8 mouse cellular contexts compared by ENCODE assay signal in the genomic region with DNA sequence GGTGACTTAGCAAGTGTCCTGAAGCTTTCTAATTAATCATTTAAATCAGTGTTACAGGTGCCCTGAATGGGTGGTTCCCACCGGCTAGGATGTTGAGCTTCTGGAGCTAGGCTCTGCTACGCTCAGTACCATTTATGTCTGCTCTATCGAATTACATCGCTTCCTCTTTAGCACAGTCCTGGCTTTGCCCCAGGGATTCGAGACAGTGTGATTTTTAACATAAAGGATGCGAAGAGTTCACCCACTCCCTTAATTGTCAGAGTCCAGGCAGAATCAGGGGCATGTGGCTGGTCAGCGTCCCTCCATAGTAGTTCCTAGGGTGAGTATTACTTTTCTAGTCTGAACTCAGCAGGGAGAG. TPM values are rescaled to one million over a fixed set of nuclear protein-coding genes. Genes with fewer than 3 reads are reported as not detected.
DNase-seq lines count a peak whose midpoint lies in the region; ATAC-seq and TF ChIP-seq lines count a peak whose summit lies in the region.

No protein-coding gene starts in this region.

- H3K4me1 ChIP-seq in kidney, embryonic 16.5 days (ENCODE audit: insufficient read depth, low read length) = peaks cover 18% of the 10 kb centered on the region
- H3K4me1 ChIP-seq in forebrain, embryonic 10.5 days = peaks cover 41% of the 10 kb centered on the region
- H3K4me1 ChIP-seq in intestine, postnatal 0 days (replicated peaks; ENCODE audit: control insufficient read depth, insufficient read depth, low read length) = no peaks in the 10 kb centered on the region

- no peak overlapping the region for H3K27ac ChIP-seq in kidney, embryonic 16.5 days (ENCODE audit: low read length)
- peak overlapping the region; percentile 68; the same call in 1 of the 2 replicates for H3K27ac ChIP-seq in forebrain, embryonic 10.5 days
- no peak overlapping the region for H3K27ac ChIP-seq in intestine, postnatal 0 days (ENCODE audit: low read depth, low read length)

- H3K27me3 ChIP-seq in kidney, embryonic 16.5 days (ENCODE audit: insufficient read depth, low read length) = no peaks in the 10 kb centered on the region; the same call in 1 of the 2 replicates
- peaks cover 30% of the 10 kb centered on the region for H3K27me3 ChIP-seq in forebrain, embryonic 10.5 days (ENCODE audit: poor library complexity, severe bottlenecking)
- no peaks in the 10 kb centered on the region for H3K27me3 ChIP-seq in intestine, postnatal 0 days (replicated peaks; ENCODE audit: control insufficient read depth, insufficient read depth, low read length)

- peak; percentile 75 for ATAC-seq in kidney, embryonic 16.5 days (ENCODE audit: low FRiP score, low TSS enrichment)
- ATAC-seq in intestine, postnatal 0 days = no peak

- no peaks in the 10 kb centered on the region for H3K9me3 ChIP-seq in kidney, embryonic 16.5 days (ENCODE audit: low read length)
- no peaks in the 10 kb centered on the region for H3K9me3 ChIP-seq in forebrain, embryonic 10.5 days
- no peaks in the 10 kb centered on the region for H3K9me3 ChIP-seq in intestine, postnatal 0 days (ENCODE audit: control insufficient read depth)

- 0 out of 2 replicates have a peak overlapping the region, but pooled peaks have one; percentile 7 for H3K9ac ChIP-seq in kidney, embryonic 16.5 days (replicated peaks; ENCODE audit: low read length)
- no peak overlapping the region for H3K9ac ChIP-seq in intestine, postnatal 0 days (ENCODE audit: low read depth, low read length)

- DNase-seq in kidney, adult 18-20 months = no peak
- DNase-seq in forebrain, embryonic 10.5 days (ENCODE audit: extremely low spot score, low spot score) = no peak
- DNase-seq in naive thymus-derived CD4-positive, alpha-beta T cell, adult 2 months (ENCODE audit: low read depth) = peak; percentile 51
- no peak for DNase-seq in adrenal gland, postnatal 14 days
- no peak for DNase-seq in adrenal gland, postnatal 4 days (ENCODE audit: low spot score in 2 of 2)
- DNase-seq in layer of hippocampus, adult 8-10 months (ENCODE audit: low spot score in 2 of 2) = no peak

- peak overlapping the region; percentile 15; the same call in 1 of the 2 replicates for H3K4me3 ChIP-seq in kidney, embryonic 16.5 days (ENCODE audit: low read length)
- peak overlapping the region; percentile 34 for H3K4me3 ChIP-seq in forebrain, embryonic 10.5 days
- no peak overlapping the region; the same call in 1 of the 2 replicates for H3K4me3 ChIP-seq in intestine, postnatal 0 days (ENCODE audit: low read depth, low read length)

- no peaks in the 10 kb centered on the region for H3K36me3 ChIP-seq in kidney, embryonic 16.5 days (ENCODE audit: insufficient read depth, low read length)
- no peaks in the 10 kb centered on the region for H3K36me3 ChIP-seq in forebrain, embryonic 10.5 days (replicated peaks)
- no peaks in the 10 kb centered on the region for H3K36me3 ChIP-seq in intestine, postnatal 0 days (ENCODE audit: control insufficient read depth, insufficient read depth)

- 10% methylated on average over 7 of the region's 7 CpGs for WGBS in kidney, embryonic 16.5 days
- WGBS in forebrain, embryonic 10.5 days = 21% methylated on average over 7 of the region's 7 CpGs
- 28% methylated on average over 7 of the region's 7 CpGs for WGBS in intestine, postnatal 0 days

- TF ChIP-seq CTCF in intestine, postnatal 0 days (IDR thresholded peaks at IDR 0.05; ENCODE audit: low read depth) = no peak

- peak overlapping the region; percentile 38 for H3K4me2 ChIP-seq in kidney, embryonic 16.5 days (replicated peaks; ENCODE audit: low read depth, low read length)
- peak overlapping the region; percentile 47 for H3K4me2 ChIP-seq in intestine, postnatal 0 days (replicated peaks; ENCODE audit: low read depth)

RNA-seq across cellular contexts. Expression of a gene that starts 29.2 kb away (rescaled TPM):
- 92.1 and 105 TPM in 2 replicates for polyA plus RNA-seq in kidney, embryonic 16.5 days (2015; fragmentation: Nextera tagmentation; extraction: Ambion mirVana)
- polyA plus RNA-seq in forebrain, embryonic 10.5 days (2016; fragmentation: Nextera tagmentation; extraction: Ambion mirVana) = 148 and 151 TPM in 2 replicates
- 33.9 and 40.0 TPM in 2 replicates for polyA plus RNA-seq in intestine, postnatal 0 days (2015; fragmentation: Nextera tagmentation; extraction: Ambion mirVana)
- 69.2 and 78.4 TPM in 2 replicates for total RNA-seq in adrenal gland, postnatal 14 days (2021)
- 100 to 1,000 TPM; 122 to 138 TPM for total RNA-seq in adrenal gland, postnatal 4 days (2021)
- total RNA-seq in layer of hippocampus, adult 8-10 months (2022) = 10 to 100 TPM; 83.3 to 90.1 (median 85.7) TPM

RNA-seq across cellular contexts. Expression of a gene that starts 39.7 kb away (rescaled TPM):
- 272 and 298 TPM in 2 replicates for polyA plus RNA-seq in kidney, embryonic 16.5 days (2015; fragmentation: Nextera tagmentation; extraction: Ambion mirVana)
- polyA plus RNA-seq in forebrain, embryonic 10.5 days (2016; fragmentation: Nextera tagmentation; extraction: Ambion mirVana) = 317 and 328 TPM in 2 replicates
- 321 and 331 TPM in 2 replicates for polyA plus RNA-seq in intestine, postnatal 0 days (2015; fragmentation: Nextera tagmentation; extraction: Ambion mirVana)
- 313 and 326 TPM in 2 replicates for total RNA-seq in adrenal gland, postnatal 14 days (2021)
- 100 to 1,000 TPM; 282 to 309 TPM for total RNA-seq in adrenal gland, postnatal 4 days (2021)
- total RNA-seq in layer of hippocampus, adult 8-10 months (2022) = 100 to 1,000 TPM; 138 to 173 (median 144) TPM
